Mouse (Mus musculus): ENCODE measurements around the gene Dnajc19. TPM values are rescaled to one million over a fixed set of nuclear protein-coding genes. Genes with fewer than 3 reads are reported as not detected.

The Dnajc19 gene
- polyA plus RNA-seq (2015; fragmentation: Illumina TruSeq; extraction: RNeasy Lipid Tissue Mini Kit (QIAGEN cat#74804); ENCODE audit: low read depth, low replicate concordance) = 80.9 TPM

DNA sequence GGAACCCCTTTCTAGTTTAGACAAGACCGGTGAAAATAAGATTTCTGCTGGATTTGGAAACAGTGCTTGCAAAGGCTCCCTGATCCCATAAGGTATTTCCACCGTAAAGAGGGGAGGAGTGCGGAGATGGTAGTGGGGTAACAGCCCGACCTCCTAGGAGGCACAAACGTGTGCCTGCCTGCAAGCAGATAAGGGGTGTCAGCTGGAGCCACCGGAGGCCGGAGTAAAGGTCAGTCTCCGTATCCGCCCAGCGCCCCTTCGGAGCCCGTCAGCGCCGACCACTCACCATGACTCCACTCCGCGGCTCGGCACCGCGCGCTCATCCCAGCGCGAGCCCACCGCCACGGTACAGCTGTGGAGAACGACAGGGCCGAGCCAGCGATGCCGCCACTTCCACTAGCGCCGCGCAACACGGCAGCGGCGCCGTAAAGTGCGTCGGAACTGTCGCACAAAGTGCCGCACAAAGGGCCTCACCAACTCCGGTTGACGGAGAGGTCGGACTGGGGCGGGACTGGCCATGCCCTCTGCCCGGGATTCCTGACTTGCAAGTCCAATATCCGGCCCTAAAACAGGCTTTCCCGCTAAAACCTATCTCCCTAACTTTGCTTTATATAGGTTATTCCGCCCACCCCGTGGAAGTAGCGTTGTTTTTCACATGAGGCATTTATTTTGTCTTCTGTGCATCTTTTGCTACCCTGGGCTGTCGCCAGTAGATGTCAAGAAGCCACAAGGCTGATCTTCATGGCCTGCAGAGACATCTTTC, at the start of gene Dnajc19:
Gene Dnajc19 (minus strand): TSS at position 422 of the 763 bp plus-strand sequence.

GRCm38 (mm10) chr3:34019540-34020381, 61.4 kb downstream of the Dnajc19 start, which contains the start of gene Fxr1:
Gene Fxr1, plus strand, starts transcription at chr3:34019943.

Other genes starting within 250 kb of the Dnajc19 start
- gene Ccdc39, start 237.0 kb downstream of the Dnajc19 start, polyA plus RNA-seq (2015; fragmentation: Illumina TruSeq; extraction: RNeasy Lipid Tissue Mini Kit (QIAGEN cat#74804); ENCODE audit: low read depth, low replicate concordance) = 32.4 TPM
- 60.4 TPM for gene Fxr1, start 61.4 kb downstream of the Dnajc19 start, polyA plus RNA-seq (2015; fragmentation: Illumina TruSeq; extraction: RNeasy Lipid Tissue Mini Kit (QIAGEN cat#74804); ENCODE audit: low read depth, low replicate concordance)